Mouse (Mus musculus) kidney, adult 18-20 months (tissue): ENCODE measurements at regions not wholly inside any gene's neighbourhood (a gene's known extent, or its start where the extent isn't known, plus 50 kb on each side); places are given as distances from the start of the nearest gene placed in this dataset.
"Not testable (repeated sequence)": the region's sequence is repeated elsewhere in the genome, so short reads cannot be mapped to it uniquely, and the experiment has no call there.

ENCODE experiments used
- DNase-seq: peaks from one replicate; pipeline ENCODE4 v3.0.0; 2021

DNA sequence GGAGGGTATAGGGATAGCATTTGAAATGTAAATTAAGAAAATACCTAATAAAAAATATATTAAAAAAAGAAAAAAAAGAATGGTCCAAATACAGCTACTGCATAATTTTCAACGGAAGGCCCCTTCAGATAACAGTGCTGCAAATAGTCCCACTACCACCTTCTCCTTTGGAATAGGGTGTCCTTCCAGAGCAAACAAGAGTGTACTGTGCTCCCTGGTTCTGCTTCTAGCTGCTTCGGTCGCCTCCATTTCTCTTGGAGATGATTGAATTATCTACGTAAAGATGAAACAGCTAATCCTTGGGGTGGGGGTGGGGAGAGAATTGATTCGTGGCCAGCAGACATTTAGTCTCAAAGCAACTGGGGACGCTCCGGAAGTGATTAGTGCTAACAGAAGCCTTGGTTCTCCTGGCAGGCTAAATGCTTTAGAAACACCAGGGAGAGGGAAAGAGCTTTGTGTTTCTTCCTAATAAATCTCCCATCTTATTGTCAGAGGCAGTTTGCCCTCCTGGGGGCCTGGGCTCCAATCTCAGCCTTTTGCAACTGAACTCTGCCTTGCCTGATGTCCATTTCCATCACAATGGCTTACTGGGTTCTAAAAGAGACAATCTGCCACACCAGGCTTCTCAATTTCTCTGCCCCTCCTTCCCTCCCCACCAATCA is 184.5 kb upstream of the Tbl1xr1 start:
- no peak for DNase-seq

DNA sequence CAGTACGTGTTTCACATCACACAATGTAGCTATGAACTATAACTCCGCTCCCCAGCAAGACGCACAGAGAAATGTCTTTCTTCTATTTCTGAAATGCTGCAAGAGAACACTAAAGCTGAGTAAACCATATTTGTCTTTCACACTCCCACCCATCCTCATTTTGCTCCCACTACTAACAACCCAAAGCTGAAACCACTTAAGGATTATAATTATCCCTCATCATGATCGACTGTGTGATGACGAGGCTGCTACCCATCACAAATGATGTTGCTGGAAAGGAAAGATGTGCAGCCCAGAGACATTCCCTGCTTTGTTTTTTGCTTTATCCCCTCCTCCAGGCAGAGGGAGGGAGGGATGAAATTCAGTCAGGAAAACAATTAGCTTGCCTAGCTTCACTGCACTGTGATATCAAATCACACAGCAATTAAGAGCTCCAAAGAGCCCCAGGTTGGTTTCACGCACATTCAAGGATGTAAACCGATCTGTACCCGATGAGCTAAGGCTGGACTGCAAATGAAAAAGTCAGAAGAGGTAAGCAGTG is 183.5 kb upstream of the Tbl1xr1 start:
- no peak for DNase-seq

DNA sequence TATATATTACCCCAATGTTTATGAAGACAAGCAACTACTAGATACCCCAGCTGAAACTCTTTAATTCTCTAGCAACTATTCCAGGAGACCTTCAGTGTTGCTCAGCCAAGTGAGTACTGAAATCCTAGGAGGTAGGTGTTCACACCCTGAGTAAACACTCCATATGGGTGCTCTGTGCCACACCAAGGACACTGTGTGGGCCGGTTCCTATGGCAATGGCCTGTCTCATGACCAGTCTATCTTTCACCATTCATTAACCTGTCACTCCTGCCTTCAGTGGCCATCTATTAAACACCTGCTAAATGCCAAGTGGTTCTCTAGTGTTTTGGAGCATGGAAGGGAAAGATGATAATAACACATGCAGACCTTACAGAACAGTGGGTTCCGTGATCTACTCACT is 180.9 kb upstream of the Tbl1xr1 start:
- no peak for DNase-seq

DNA sequence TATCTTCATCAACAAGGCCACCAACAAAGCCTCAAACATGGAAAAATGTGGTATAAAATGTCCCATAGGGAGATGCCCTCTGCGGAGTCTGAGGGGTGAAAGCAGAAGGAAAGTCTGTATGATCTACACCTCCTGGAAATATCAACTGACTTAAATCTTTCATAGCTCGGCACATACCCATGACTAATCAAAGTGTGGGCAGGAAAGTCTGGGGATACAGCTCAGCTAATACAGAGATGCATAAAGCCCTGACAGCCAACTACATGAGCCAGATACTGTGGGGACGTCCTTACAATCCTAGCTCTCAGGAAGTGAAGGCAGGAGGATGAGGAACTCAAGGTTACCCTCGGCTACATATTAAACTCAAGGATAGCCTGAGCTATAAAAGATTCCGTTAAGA is 178.2 kb upstream of the Tbl1xr1 start:
- DNase-seq = no peak

DNA sequence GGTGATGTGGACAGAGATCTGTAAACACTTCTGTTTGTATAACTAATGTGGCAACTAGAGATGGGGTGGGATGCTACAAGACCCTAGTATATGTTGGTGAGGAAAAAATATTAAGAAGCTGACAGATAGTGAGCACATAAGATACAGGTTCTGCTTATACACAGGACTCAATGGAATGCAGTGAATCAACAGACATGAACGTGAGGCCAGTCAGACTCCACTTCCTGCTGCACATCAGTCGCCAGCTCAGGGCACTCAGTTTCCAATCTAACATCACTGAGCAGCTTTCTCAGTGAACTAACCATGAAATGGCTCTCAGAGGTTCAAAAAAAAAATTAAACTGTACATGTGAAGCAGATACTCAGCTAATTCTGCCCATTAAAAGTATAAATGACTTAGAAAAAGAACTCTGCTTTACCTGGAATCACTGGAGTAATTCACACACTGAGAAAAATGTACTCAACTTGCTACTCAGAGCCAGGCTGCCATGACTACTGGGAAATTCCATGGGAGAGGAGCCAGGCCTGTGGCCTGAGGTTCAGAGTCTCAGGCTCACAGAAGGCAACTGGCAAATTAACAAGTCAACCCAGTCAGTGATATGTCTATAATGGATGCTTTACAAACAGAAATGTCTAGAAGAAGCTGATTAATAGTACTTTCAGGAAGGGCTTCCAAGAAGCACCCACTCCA is 170.9 kb upstream of the Tbl1xr1 start:
- DNase-seq = peak; percentile 34

DNA sequence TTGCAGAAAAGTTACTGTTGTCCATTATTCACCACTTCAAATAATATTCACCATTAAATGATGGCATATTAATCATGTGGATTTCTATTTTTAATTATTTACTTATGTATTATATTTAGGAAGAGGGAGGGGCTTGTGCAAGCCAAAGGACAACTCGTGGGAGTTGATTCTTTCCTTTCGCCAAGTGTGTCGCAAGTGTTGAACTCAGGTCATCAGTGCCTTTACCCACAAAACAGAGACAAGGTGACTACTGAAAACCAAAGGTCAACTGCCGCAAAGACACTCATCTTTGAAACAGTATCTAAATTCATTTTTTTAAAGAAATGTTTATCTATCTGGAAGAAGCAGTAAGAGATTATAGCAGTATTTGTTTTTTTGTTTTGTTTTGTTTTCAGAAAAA is 167.6 kb upstream of the Tbl1xr1 start:
- DNase-seq = no peak

DNA sequence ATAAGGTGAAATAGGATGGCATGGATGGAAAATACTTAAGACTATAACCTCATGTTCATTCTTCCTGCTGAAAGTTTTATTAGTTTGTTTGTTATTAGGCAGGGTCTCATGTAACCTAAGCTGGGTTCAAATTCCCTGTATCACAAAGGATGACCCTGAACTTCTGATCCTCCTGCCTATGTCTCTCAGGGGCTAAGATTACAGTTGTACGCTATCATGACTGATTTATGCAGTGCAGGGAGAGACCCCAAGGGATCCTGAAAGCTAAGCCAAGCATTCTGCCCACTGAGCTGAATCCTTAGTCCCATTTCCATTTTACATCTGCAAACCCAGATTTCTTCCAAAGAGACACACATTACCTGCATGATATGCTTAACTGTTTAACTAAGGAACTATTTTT is 166.4 kb upstream of the Tbl1xr1 start:
- DNase-seq = no peak

DNA sequence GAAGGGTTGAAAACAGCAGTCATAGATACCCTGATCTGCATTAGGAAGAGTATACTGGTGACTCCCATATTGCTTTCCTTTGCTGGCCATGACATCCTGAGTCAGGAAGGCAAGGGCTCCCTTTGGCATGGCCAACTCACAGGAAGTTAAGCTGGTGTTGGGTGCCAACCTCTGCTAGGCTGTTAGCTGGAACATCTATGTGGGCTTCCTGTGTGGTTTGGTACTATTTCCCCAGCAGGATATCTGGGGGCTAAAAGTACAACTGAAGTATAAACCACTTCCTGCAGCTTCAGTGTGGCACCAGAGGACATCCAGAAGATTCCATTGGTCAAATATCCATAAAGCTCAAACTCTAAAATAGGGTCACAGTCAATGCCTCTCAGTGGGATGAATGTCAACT is 165.4 kb upstream of the Tbl1xr1 start:
- no peak for DNase-seq

DNA sequence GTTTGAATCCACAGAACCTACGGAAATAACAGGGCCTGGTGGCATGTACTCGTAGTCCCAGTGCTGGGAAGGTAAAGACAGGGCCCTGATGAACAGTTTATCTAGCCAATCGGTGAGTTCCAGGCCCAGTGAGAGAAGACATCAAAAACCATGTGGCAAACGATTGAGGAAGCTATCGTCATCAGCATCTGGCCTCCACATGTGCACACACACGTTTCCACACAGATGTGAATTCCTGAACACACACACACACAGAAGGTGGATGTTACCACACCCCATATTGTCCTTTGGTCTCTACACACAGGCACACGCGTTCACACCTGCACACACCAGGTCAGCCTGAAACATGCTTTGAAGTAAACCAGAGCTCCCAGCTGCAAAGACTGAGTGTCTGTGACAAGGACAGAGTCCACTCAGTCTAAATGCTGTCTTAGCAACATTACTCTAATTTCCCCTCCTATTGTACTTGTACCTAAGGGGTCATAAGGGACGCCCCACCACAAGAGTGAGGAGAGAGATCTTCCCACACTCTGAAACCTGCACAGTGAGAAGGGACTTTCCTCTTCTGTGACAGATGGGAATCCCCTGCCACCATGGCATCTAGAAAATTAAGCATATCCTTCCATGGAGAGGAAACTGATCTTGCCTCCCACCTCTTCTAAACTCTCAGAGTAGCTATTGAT is 159.1 kb upstream of the Tbl1xr1 start:
- no peak for DNase-seq

DNA sequence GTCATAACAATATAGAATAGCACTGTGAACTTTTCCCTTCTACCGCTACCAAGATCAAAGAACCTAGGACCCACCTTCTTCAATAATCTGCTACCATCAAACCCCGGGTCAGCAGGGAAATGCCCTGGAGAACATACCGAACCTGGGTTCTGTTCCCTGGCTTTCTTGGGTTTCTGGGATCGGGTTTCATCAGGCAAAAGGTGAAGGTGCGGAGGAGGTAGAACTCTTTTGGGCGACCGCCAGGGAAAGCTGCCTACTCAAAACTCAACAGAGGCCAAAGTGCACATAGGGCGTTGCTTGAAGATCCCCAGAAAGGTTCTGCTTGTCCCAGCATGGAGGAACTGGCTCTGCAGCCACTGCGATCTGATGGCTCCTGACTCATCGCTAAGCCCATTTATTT is 158.0 kb upstream of the Tbl1xr1 start:
- peak; percentile 79 for DNase-seq

DNA sequence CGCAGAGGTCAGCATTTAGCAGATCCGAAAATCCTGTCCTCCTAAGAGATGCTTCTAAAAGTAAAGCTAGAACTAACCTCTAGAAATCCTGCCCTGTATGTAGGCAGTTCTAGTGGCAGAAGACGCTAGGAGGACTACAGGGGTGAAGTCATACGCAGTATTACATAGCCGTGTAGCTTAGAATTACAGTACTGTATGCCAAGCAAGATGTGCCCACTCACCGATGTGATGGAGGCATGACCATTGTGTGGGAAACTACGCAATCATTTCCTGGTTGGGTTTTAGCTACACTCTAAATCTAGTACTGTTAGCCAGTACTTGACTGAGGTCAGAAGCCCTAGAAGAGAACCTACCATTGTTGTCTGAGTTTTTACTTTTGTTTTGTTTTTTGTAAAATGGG is 156.5 kb upstream of the Tbl1xr1 start:
- DNase-seq = no peak

DNA sequence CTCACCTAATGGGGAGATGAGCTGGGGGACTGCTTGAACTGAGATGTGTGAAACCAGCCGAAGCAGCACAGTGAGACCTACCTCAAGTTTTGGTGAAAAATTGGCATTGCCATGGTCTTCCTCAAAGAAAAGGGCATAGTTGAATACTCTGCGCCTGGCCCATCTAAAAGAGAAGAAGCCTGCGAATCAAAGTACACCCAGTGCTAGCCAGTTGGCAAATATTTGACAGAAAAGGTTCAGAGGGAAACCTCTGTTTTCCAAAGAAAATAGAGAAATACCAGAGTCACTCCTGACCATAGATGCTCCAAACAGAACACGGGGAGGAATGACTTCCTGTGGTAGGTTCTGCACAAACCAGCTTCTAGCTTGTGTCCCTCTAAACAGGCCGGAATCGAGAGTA is 144.5 kb upstream of the Tbl1xr1 start:
- DNase-seq = peak; percentile 32

DNA sequence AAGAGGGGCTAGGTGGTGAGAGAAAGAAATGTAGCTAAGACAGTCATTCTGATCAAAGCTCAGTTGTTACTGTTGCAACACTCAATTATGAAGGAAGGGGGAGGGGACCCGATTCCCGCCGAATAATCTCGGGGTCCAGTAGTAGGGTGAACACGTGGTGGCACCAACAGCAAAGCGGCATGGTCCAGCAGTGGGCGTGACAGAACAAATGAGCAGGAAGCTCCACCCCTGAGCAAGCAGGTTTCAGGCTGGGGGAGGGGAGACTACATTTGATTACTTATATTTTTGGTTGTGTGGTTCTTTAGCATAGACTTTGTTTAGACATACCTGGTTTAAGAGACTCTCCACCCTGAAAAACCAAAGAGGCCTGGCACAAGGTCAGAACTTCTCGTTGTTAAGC is 143.8 kb upstream of the Tbl1xr1 start:
- not testable (repeated sequence) for DNase-seq

DNA sequence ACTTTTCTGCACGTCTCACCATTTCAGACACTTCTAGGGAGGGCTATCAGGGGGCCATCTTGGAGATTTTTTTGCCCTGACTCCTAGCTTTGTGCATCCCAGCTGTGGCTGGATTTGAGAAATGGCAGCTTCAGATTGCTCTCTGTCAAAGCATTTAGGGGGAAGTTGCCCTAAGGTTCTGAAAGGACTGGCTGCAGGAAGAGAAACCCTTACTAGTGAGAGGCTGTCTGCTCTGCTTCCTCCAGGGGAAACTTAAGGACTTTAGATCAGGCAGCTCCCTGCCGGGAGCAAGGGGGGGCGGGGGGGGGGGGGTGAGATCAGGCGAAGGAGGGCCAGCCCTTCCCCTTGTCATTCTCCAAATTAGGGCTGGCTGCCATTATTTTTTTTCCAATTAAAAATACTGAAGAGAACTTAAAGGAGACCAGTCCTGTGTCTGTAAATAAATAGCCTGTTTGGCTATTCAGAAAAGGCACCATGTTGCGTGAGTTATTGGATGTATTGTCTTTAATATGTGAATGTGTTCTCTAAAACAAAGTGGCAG is 141.7 kb upstream of the Tbl1xr1 start:
- DNase-seq = no peak

DNA sequence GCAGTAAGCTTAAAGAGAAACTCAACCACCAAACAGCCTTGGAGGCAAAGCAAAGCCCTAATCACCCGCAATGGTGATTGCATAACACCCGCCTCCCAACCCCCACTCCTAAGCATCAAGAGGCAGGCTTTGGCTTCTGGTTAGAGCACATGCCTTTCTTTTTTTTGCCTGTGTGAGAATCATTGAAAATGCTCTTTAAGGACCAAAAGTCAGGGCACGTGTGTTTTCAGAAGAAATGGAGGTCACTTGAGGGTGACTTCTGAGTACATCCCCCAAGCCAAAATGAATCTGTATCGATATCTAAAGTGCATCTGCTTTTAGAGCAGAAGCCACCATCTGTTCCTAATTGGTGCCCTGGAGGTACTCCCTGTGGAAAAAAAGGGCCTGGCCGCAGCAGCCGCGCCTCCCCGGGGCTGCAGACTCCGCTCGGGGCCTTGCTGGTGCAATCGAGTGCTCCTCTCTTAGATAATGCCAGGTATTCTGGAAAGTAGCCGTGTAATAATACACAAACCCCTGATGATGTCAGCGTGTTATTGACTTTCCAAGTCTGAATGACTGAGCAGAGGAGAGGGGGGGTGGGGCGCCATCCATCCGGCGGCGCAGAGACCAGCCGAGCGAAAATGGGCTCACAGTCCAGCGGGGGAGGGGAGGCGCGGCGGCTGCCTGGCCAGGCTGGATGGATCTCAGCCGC is 140.7 kb upstream of the Tbl1xr1 start:
- DNase-seq = peak; percentile 95

DNA sequence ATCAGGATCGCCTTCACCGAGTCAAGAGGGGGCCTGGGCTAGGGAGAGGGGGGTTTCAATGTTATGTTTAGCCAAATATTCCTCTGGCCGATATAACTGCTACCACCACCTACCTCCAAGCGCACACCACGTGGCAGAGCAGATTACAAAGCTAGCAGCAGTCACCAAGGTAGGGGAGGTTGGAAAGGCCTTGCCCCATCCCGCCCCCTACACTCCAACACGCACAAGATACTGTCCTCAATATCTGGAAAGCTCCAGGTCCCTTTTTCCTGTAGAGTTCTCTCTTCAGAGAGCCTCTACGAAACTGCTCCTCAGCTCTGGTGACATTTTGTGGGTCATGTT is 140.2 kb upstream of the Tbl1xr1 start:
- no peak for DNase-seq

DNA sequence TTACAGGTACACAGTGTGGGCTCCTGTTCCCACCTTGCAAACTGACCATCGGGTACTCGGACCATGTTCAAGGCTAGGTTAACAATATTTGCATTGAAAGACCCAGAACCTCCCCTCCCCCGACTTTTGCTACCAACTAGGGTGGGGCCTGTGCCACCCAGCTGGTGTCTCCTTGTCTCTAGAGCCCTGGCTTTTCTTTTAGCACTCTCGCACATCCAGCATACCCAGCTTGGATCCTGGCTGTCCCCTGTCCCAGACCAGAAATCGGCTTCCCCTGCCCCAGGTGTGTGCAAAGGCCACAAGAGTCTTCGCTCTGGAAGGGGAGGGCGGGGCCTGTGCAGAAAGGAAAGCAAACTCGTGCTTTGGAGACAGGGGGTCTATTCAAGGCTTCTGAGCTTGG is 139.8 kb upstream of the Tbl1xr1 start:
- DNase-seq = no peak

DNA sequence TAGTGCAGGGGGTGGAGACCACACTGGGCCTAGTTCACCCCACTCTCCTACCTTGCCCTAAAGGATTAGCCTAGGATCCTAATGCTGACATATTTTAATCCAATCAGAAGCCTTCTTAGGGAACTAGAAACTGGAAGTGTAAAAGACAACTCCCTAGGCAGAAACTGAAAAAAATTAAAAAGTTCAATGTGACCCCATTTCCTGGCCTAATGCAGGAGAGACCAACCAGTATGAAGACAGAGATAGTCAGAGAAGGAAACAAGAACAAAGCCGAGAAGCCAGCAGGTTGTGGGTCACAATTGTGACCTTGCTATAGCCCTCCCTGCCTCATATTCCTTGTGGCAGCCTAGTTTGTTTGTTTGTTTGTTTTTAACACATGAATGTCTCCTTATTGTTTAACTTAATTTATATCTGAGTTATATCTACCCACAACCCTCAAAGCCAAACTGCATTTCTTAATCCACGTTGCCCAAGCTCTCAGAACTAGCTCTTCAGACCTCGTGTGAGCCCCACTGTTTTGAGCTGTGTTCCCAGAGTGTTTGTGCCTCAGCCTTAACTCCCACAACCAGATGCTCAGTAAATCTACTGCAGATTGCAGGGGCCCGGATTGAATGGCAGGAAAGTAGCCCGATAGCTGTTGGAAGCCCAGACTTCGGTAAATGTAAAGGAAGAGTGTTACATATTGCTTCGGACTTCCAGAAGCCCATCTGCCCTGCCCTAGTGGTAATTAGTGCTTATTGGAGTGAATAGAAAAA is 139.0 kb upstream of the Tbl1xr1 start:
- DNase-seq = no peak

DNA sequence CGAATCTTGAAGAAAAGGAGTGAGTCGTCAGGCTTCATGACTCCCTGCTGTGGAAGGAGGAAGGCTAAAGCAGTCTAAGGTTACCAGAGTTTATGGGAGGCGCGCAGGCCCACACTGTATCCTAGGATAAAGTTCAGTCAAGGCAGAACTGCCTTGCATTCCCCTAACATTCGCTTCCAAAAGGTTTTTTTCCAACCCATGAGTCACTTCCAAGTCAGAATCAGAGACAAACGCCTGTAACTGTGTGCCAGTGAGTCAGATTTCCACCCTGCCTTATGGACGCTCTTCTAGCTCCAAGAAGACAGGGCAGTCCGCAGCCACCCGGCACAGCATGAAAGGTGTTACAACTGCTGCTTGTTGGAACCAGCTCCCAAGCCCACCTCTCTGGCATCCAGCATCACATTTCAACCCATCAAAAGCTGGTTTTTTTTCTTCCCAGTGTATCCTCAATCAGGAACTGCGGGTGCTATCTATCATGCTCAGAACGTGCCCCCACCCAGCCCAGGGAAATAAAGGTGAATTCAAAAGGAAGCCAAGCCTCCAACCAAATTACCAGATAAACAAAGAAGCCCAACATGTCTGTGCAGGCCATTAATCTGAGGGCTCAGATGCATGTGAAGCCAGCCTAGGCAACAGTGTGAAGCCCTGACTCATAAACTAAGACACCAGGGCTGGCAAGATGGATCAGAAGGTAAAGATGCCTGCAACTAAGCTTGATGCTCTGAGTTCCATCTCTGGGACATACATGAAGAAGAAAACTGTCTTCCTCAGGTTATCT is 138.2 kb upstream of the Tbl1xr1 start:
- DNase-seq = peak; percentile 40

DNA sequence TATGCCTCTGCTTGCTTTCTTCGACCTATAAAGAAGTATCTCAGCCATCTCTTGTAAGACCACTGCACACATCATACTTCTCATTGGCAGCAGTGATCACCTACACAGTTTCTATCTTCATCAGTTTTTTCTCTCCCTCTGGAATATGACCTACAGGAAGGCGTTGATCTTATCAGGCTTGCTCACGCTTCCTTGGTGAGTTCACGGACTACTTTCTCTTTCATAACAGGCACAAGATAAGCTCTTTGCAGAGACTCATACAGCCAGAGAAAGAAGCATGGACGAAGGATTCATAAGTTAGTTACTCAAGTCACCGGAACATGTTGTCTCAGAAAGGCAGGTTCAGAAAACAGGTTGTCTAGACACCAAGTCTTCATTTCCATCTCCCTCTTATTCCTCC is 136.7 kb upstream of the Tbl1xr1 start:
- no peak for DNase-seq

DNA sequence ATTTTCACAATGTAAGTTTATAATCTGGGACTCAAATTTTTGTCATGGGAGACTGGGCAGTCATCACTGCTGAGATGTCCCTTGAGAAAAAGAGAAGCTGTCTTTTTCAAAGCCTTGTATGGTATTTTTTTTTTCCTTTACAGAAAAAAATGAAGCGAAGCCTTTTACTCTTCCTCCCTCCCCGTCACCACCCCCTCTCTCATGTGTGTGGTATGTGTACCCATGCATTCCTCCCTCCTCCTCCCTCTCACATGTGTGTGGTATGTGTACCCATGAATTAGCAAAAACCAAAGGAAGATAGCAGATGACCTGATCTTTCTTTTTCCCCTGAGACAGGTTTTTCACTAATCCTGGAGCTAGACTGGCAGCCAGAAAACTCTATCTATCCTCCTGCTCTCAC is 134.9 kb upstream of the Tbl1xr1 start:
- no peak for DNase-seq

DNA sequence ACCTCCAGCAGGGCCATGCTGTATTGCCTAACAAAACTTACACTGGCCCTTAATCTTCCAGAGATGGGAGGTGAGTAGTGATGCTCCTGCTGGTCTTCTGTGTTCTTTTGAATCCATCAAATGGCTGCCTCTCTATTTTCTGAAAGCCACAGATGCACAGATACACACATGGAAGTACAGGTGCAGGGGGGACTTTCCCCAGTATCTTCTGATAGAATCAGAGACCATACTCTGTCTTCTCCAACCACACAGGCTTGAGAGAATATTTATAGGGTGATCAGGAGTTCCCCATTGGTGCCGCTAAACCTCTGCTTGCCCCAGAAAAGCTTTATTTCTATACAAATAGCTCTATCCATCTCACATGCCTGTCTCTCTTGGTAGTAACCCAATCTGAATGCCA is 133.5 kb upstream of the Tbl1xr1 start:
- no peak for DNase-seq
